16 mouse cellular contexts compared by ENCODE assay signal in genomic region chr6:22147236-22147635, GRCm38 (mm10).
"Had no signal": no experiment of that assay in that cellular context is flagged by ENCODE, and none has a peak within 500 bp of the region (broad histone marks: within the 10 kb centered on the region; RNA-seq: fewer than 3 reads in every experiment).

No protein-coding gene starts in this region.

- H3K27ac ChIP-seq: neural tube, embryonic 13.5 days; neural tube, embryonic 15.5 days; stomach, embryonic 15.5 days; stomach, postnatal 0 days had no signal

- DNase-seq: retina, postnatal 1 day; right cerebral cortex, adult 18-20 months; right cerebral cortex, postnatal 14 days; right cerebral cortex, postnatal 25 days; right cerebral cortex, postnatal 4 days; spleen, adult 18-20 months; thymus, adult 18-20 months; thymus, adult 2 months; thymus, postnatal 14 days; thymus, postnatal 25 days; thymus, postnatal 36 days; thymus, postnatal 4 days had no signal

- H3K36me3 ChIP-seq: neural tube, embryonic 13.5 days; neural tube, embryonic 15.5 days; stomach, embryonic 15.5 days had no signal

- H3K4me1 ChIP-seq: neural tube, embryonic 13.5 days; neural tube, embryonic 15.5 days; stomach, embryonic 15.5 days had no signal

- H3K27me3 ChIP-seq: neural tube, embryonic 13.5 days; neural tube, embryonic 15.5 days; stomach, embryonic 15.5 days had no signal

- H3K9ac ChIP-seq: neural tube, embryonic 13.5 days; neural tube, embryonic 15.5 days; stomach, embryonic 15.5 days had no signal

- H3K4me2 ChIP-seq: neural tube, embryonic 13.5 days; neural tube, embryonic 15.5 days; stomach, embryonic 15.5 days had no signal

- H3K4me3 ChIP-seq: neural tube, embryonic 13.5 days; neural tube, embryonic 15.5 days; stomach, embryonic 15.5 days had no signal

- H3K9me3 ChIP-seq: neural tube, embryonic 13.5 days; neural tube, embryonic 15.5 days; stomach, embryonic 15.5 days had no signal
